Mouse (Mus musculus): ENCODE measurements at regions not wholly inside any gene's neighbourhood (a gene's known extent, or its start where the extent isn't known, plus 50 kb on each side); places are given as distances from the start of the nearest gene placed in this dataset.

- no peak for DNase-seq (ENCODE audit: low spot score)
Observed at GRCm38 (mm10) chr11:57899335-57899734, 66.7 kb upstream of the Hand1 start.

GRCm38 (mm10) chr11:57895497-57895896 is 62.9 kb upstream of the Hand1 start:
- DNase-seq (ENCODE audit: low spot score): no peak

GRCm38 (mm10) chr11:57882736-57883635 is 50.4 kb upstream of the Hand1 start:
- DNase-seq (ENCODE audit: low spot score): no peak
